Mouse (Mus musculus) thymus, adult 2 months (tissue): ENCODE data around the gene Prom2. TPM values are rescaled to one million over a fixed set of nuclear protein-coding genes. Genes with fewer than 3 reads are reported as not detected.

Source experiments
- DNase-seq: peaks from one replicate; pipeline ENCODE4 v3.0.0; 2021
- H3K27ac ChIP-seq: fragments of 200-500 bp; 2 replicates; pipeline ENCODE4 v1.5.1; 2012; ENCODE audit warnings: low read length, control low read depth; ENCODE audit not compliant: control insufficient read depth, insufficient read depth
- H3K27me3 ChIP-seq: fragments of 200-500 bp; 2 replicates; pipeline ENCODE4 v1.6.1; 2012; ENCODE audit warnings: mild to moderate bottlenecking, low read length, moderate library complexity, mixed read lengths; ENCODE audit not compliant: control insufficient read depth, insufficient read depth
- H3K36me3 ChIP-seq: fragments of 200-500 bp; 2 replicates; pipeline ENCODE4 v1.6.1; 2012; ENCODE audit warnings: mild to moderate bottlenecking, low read length, moderate library complexity; ENCODE audit not compliant: control insufficient read depth, insufficient read depth
- H3K4me1 ChIP-seq: fragments of 200-500 bp; replicated peaks from 2 replicates; pipeline ENCODE4 v1.6.1; 2012; ENCODE audit warnings: low read length; ENCODE audit not compliant: control insufficient read depth, insufficient read depth
- H3K4me3 ChIP-seq: fragments of 200-500 bp; 2 replicates; pipeline ENCODE4 v1.5.1; 2012; ENCODE audit warnings: mild to moderate bottlenecking, low read length, control low read depth, moderate library complexity; ENCODE audit not compliant: control insufficient read depth, insufficient read depth
- CTCF ChIP-seq: fragments of 200-500 bp; IDR thresholded peaks from 2 replicates; pipeline ENCODE4 v1.5.1; 2012; ENCODE audit warnings: mild to moderate bottlenecking, control low read depth, low read length, moderate library complexity, borderline replicate concordance; ENCODE audit not compliant: control insufficient read depth, poor library complexity, insufficient read depth; ENCODE audit errors: extremely low read depth
- POLR2A ChIP-seq: fragments of 200-500 bp; IDR thresholded peaks from 2 replicates; pipeline ENCODE4 v1.6.1; 2012; ENCODE audit warnings: mild to moderate bottlenecking, low read length, control low read depth, moderate library complexity; ENCODE audit not compliant: control insufficient read depth, poor library complexity, insufficient read depth; ENCODE audit errors: extremely low read depth
- WGBS: fragments of 180-500 bp; shearing (Covaris S2); methylation state at CpG from one replicate; pipeline ENCODE4 v1.1.7; 2018; 5-methylcytosine and 5-hydroxymethylcytosine counted together
- polyA plus RNA-seq: library from polyadenylated mRNA; depleted of rRNA; stranded (reverse); fragments of >200 nt; gene quantifications from 2 replicates; pipeline ENCODE4 v1.2.3, GENCODE M21; 2012

Gene Prom2
- polyA plus RNA-seq, 1 experiment: 5.5 TPM

DNA sequence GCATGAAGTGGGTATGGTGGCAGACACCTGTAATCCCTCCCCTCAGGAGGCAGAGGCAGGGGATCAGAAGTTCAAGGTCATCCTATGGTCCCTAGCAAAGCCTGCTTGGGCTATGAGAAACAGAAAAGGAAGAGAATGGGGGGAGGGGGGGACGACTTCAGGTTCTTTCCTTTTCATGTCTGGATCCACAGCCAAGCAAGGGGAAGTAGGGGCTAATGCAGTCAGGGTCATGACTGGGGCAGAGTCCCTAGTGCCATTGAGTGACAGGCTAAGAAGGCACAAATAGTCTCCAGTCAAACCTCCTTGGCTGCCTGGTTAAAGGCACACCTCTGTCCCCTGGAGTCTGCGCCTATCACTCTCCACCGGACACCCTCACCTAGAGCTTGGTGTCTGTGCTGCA lies 22.4 kb downstream of the Prom2 start:
- H3K4me3 ChIP-seq: no peak overlapping the region
- peaks cover 47% of the 10 kb centered on the region for H3K4me1 ChIP-seq
- H3K27ac ChIP-seq: peak overlapping the region; percentile 56; the same call in 1 of the 2 replicates
- WGBS: 44% methylated on average over 3 of the region's 3 CpGs
- no peaks in the 10 kb centered on the region for H3K36me3 ChIP-seq
- H3K27me3 ChIP-seq: no peaks in the 10 kb centered on the region
- DNase-seq: no peak
- TF ChIP-seq POLR2A: no peak
- TF ChIP-seq CTCF: no peak

- no peak for TF ChIP-seq CTCF
- TF ChIP-seq POLR2A: peak; percentile 15; the same call in 1 of the 2 replicates
- H3K27ac ChIP-seq: peak overlapping the region; percentile 57; the same call in 1 of the 2 replicates
- peaks cover 45% of the 10 kb centered on the region for H3K4me1 ChIP-seq
- H3K36me3 ChIP-seq: no peaks in the 10 kb centered on the region
- peak; percentile 73 for DNase-seq
- 0% methylated on average over 3 of the region's 3 CpGs for WGBS
- H3K27me3 ChIP-seq: no peaks in the 10 kb centered on the region
- H3K4me3 ChIP-seq: no peak overlapping the region
Measured at GRCm38 (mm10) chr2:127518273-127518672, 23.0 kb downstream of the Prom2 start.

- Histone ChIP-seq H3K36me3 (no peaks in the 10 kb centered on the region), H3K27ac (peak overlapping the region; percentile 57; the same call in 1 of the 2 replicates), H3K4me1 (peaks cover 53% of the 10 kb centered on the region), H3K4me3 (no peak overlapping the region), H3K27me3 (no peaks in the 10 kb centered on the region)
- WGBS: 77% methylated on average over 8 of the region's 8 CpGs
- DNase-seq: peak; percentile 22
- no peak for TF ChIP-seq CTCF
- TF ChIP-seq POLR2A: no peak
Measured at GRCm38 (mm10) chr2:127517081-127517480, 24.2 kb downstream of the Prom2 start.

DNA sequence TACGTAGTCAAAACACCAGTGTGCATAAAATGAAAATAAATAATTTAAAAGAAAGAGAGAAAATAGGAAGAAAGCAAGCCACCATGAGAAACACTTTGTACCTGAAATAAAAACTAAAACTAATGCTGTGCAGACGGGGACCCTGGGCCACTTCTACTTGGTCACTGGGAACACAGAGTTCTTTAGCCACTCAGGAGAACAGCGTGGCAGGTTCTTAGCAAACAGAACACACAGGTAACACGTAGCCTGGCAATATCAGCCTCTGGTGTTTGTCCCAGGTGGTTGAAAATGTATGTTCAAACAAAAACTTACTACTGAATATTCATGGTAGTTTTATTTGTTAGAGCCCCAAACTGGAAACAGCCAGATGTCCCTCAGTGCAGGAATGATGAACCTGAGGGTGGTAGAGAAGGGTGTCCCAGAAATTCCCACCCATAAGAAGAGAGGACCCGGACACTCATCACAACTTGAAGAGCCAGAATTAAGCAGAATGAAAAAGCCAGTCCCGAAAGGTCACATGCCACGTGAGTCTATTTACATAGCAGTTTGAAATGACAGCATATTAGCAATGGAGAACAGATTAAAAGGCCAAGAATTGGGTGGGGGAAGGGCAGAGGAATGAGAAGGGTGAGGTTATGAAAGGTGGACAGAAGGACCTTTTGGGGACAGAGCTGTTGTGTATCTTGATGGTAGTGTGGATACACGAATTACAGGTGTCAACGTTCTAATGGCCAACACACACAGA lies 26.7 kb downstream of the Prom2 start:
- no peak overlapping the region for H3K27ac ChIP-seq
- H3K36me3 ChIP-seq: no peaks in the 10 kb centered on the region
- H3K4me3 ChIP-seq: no peak overlapping the region
- DNase-seq: no peak
- no peaks in the 10 kb centered on the region for H3K27me3 ChIP-seq
- H3K4me1 ChIP-seq: peaks cover 44% of the 10 kb centered on the region
- no peak for TF ChIP-seq CTCF
- WGBS: 92% methylated on average over 9 of the region's 9 CpGs

DNA sequence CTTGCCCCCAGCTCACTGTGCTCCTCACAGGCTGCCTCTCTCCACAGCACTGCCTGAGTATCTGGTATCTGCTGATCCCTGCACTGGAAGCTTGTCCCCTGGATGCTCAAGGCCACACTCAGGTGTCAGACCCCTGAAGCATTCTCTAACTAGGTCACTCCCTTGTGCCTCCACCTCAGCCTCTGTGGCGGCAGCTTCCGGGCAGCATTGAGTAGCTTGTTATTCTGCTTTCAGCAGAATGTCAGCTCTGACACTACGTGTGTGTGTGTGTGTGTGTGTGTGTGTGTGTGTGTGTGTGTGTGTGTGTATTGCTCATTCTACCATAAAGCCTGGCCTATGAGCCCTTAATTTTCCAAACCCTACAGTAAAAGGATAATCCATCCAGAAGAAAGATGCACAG lies 28.0 kb downstream of the Prom2 start:
- no peaks in the 10 kb centered on the region for H3K36me3 ChIP-seq
- no peak for TF ChIP-seq CTCF
- TF ChIP-seq POLR2A: no peak
- no peaks in the 10 kb centered on the region for H3K27me3 ChIP-seq
- H3K4me1 ChIP-seq: peaks cover 31% of the 10 kb centered on the region
- peak; percentile 22 for DNase-seq
- H3K4me3 ChIP-seq: no peak overlapping the region
- 39% methylated on average over 3 of the region's 3 CpGs for WGBS
- H3K27ac ChIP-seq: peak overlapping the region; percentile 28

DNA sequence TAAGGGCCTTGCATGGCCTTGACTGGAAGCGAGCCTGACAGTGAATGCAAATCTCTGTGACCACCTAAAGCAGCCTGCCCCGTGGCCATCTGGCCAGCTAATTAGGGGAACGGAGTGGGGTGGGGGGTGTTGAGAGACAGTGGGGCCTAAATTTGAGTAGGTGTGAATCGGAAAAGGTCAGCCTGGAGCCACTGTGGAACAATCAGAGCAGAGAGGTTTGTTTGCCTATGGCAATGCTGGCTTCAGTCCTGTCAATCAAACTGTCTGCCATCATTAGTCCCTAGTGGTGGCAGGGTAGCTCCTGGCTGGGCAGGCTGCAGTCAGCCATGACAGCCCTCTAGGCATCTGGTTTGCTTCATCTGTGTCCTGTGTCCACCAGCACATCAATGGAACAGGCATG lies 29.8 kb downstream of the Prom2 start:
- no peak overlapping the region for H3K4me3 ChIP-seq
- 86% methylated on average over 4 of the region's 4 CpGs for WGBS
- H3K4me1 ChIP-seq: peaks cover 14% of the 10 kb centered on the region
- no peaks in the 10 kb centered on the region for H3K27me3 ChIP-seq
- H3K27ac ChIP-seq: no peak overlapping the region
- DNase-seq: no peak
- no peaks in the 10 kb centered on the region for H3K36me3 ChIP-seq
- no peak for TF ChIP-seq CTCF
- TF ChIP-seq POLR2A: no peak

GRCm38 (mm10) chr2:127507967-127508660 lies 33.2 kb downstream of the Prom2 start:
- TF ChIP-seq CTCF (no peak), POLR2A (no peak)
- Histone ChIP-seq H3K27ac (no peak overlapping the region), H3K4me3 (no peak overlapping the region), H3K4me1 (peaks cover 13% of the 10 kb centered on the region), H3K36me3 (no peaks in the 10 kb centered on the region), H3K27me3 (no peaks in the 10 kb centered on the region)
- DNase-seq: no peak
- 74% methylated on average over 7 of the region's 7 CpGs for WGBS
